In the genomic region with DNA sequence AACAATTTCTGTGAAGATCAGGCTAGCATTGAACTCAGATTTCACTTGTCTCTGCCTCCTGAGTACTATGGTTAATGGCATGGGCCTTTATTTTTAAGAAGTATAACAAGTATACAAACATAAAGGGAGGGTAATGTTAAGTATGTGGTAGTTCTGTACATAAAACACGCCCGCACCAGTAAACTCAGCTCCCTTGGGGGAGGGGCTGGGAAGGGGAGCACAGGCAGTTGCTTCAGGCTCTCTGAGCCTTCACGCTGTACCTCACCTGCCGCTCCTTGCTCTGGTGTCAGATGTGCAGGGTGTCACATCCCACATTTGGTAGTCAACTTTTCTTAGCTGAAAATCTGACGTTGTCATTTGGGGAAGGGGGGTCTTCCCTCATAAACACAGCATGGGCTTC, we compare ENCODE assay signal across 26 mouse cellular contexts. TPM values are rescaled to one million over a fixed set of nuclear protein-coding genes. Genes with fewer than 3 reads are reported as not detected.
DNase-seq lines count a peak whose midpoint lies in the region; ATAC-seq lines count a peak whose summit lies in the region.
"Had no signal": no experiment of that assay in that cellular context is flagged by ENCODE, and none has a peak within 500 bp of the region (broad histone marks: within the 10 kb centered on the region; RNA-seq: fewer than 3 reads in every experiment).

No protein-coding gene starts in this region.

- peaks cover 28% of the 10 kb centered on the region for H3K4me1 ChIP-seq in forebrain, embryonic 15.5 days
- peaks cover 24% of the 10 kb centered on the region for H3K4me1 ChIP-seq in forebrain, embryonic 14.5 days (ENCODE audit: control insufficient read depth, insufficient read depth, low read length)
- H3K4me1 ChIP-seq in limb, embryonic 12.5 days (replicated peaks) = peaks cover 28% of the 10 kb centered on the region
- no peaks in the 10 kb centered on the region; the same call in 1 of the 2 replicates for H3K4me1 ChIP-seq in limb, embryonic 10.5 days
- H3K4me1 ChIP-seq in neural tube, embryonic 13.5 days (replicated peaks) = peaks cover 39% of the 10 kb centered on the region
- peaks cover 37% of the 10 kb centered on the region for H3K4me1 ChIP-seq in neural tube, embryonic 15.5 days

- no peak for ATAC-seq in forebrain, embryonic 15.5 days (replicated peaks)
- no peak for ATAC-seq in forebrain, embryonic 14.5 days
- ATAC-seq in limb, embryonic 12.5 days (ENCODE audit: insufficient number of reproducible peaks, insufficient read depth, low FRiP score, low TSS enrichment, low read depth) = no peak
- ATAC-seq in neural tube, embryonic 13.5 days (ENCODE audit: low read depth) = no peak
- ATAC-seq in neural tube, embryonic 15.5 days (ENCODE audit: low FRiP score) = no peak
- ATAC-seq: intestine, postnatal 0 days had no signal

- no peaks in the 10 kb centered on the region for H3K9me3 ChIP-seq in forebrain, embryonic 15.5 days
- H3K9me3 ChIP-seq in forebrain, embryonic 14.5 days (replicated peaks; ENCODE audit: control insufficient read depth, low read length) = no peaks in the 10 kb centered on the region
- no peaks in the 10 kb centered on the region for H3K9me3 ChIP-seq in limb, embryonic 12.5 days
- no peaks in the 10 kb centered on the region for H3K9me3 ChIP-seq in limb, embryonic 10.5 days (replicated peaks)
- no peaks in the 10 kb centered on the region for H3K9me3 ChIP-seq in neural tube, embryonic 13.5 days
- no peaks in the 10 kb centered on the region for H3K9me3 ChIP-seq in neural tube, embryonic 15.5 days (replicated peaks)
- H3K9me3 ChIP-seq: embryonic facial prominence, embryonic 12.5 days; heart, embryonic 12.5 days; megakaryocyte, embryonic 14.5 days had no signal

- H3K4me2 ChIP-seq in forebrain, embryonic 15.5 days (replicated peaks) = no peak overlapping the region
- H3K4me2 ChIP-seq in forebrain, embryonic 14.5 days (ENCODE audit: low read length) = no peak overlapping the region
- no peak overlapping the region for H3K4me2 ChIP-seq in limb, embryonic 12.5 days
- H3K4me2 ChIP-seq in neural tube, embryonic 13.5 days = no peak overlapping the region
- H3K4me2 ChIP-seq in neural tube, embryonic 15.5 days = no peak overlapping the region
- H3K4me2 ChIP-seq: embryonic facial prominence, embryonic 12.5 days; heart, embryonic 12.5 days had no signal

- WGBS in forebrain, embryonic 15.5 days = 68% methylated on average over 5 of the region's 5 CpGs
- 72% methylated on average over 5 of the region's 5 CpGs for whole genome bisulfite sequencing in forebrain, embryonic 14.5 days
- 64% methylated on average over 5 of the region's 5 CpGs for WGBS in limb, embryonic 12.5 days
- WGBS in limb, embryonic 10.5 days = 89% methylated on average over 5 of the region's 5 CpGs
- 62% methylated on average over 5 of the region's 5 CpGs for WGBS in neural tube, embryonic 13.5 days
- 57% methylated on average over 5 of the region's 5 CpGs for WGBS in neural tube, embryonic 15.5 days

- no peak for DNase-seq in forebrain, embryonic 14.5 days (ENCODE audit: low spot score)
- no peak for DNase-seq in limb, embryonic 10.5 days (ENCODE audit: low spot score)
- DNase-seq in embryo, embryonic 9.5 days (ENCODE audit: extremely low spot score) = no peak
- DNase-seq: adrenal gland, postnatal 14 days; cerebellum, adult 11 months; cerebellum, adult 9-10 months; cerebellum, postnatal 36 days; heart, adult 2 months; heart, postnatal 4 days; kidney, adult 9 months; kidney, postnatal 10 days; layer of hippocampus, postnatal 36 days; left cerebral cortex, postnatal 4 days; liver; lung, adult 2 months; lung, postnatal 14 days; thymus, postnatal 4 days had no signal

- H3K9ac ChIP-seq in forebrain, embryonic 15.5 days (replicated peaks) = no peak overlapping the region
- H3K9ac ChIP-seq in forebrain, embryonic 14.5 days (ENCODE audit: low read length) = no peak overlapping the region
- H3K9ac ChIP-seq in limb, embryonic 12.5 days (replicated peaks) = no peak overlapping the region
- H3K9ac ChIP-seq in neural tube, embryonic 13.5 days = no peak overlapping the region
- H3K9ac ChIP-seq in neural tube, embryonic 15.5 days (replicated peaks) = no peak overlapping the region
- H3K9ac ChIP-seq: embryonic facial prominence, embryonic 12.5 days; heart, embryonic 12.5 days; liver, embryonic 14.5 days had no signal

- no peaks in the 10 kb centered on the region for H3K27me3 ChIP-seq in forebrain, embryonic 15.5 days
- H3K27me3 ChIP-seq in forebrain, embryonic 14.5 days (replicated peaks; ENCODE audit: control insufficient read depth, insufficient read depth, low read length) = no peaks in the 10 kb centered on the region
- H3K27me3 ChIP-seq in limb, embryonic 12.5 days = no peaks in the 10 kb centered on the region
- no peaks in the 10 kb centered on the region for H3K27me3 ChIP-seq in limb, embryonic 10.5 days (ENCODE audit: low read depth, poor library complexity, severe bottlenecking)
- H3K27me3 ChIP-seq in neural tube, embryonic 13.5 days = no peaks in the 10 kb centered on the region
- H3K27me3 ChIP-seq in neural tube, embryonic 15.5 days (replicated peaks) = no peaks in the 10 kb centered on the region
- H3K27me3 ChIP-seq: embryonic facial prominence, embryonic 12.5 days; heart, embryonic 12.5 days; megakaryocyte, embryonic 14.5 days had no signal

- H3K27ac ChIP-seq in forebrain, embryonic 15.5 days (replicated peaks) = peak overlapping the region; percentile 33
- no peak overlapping the region for H3K27ac ChIP-seq in forebrain, embryonic 14.5 days (ENCODE audit: low read depth, low read length)
- H3K27ac ChIP-seq in limb, embryonic 12.5 days = 0 out of 2 replicates have a peak overlapping the region, but pooled peaks have one; percentile 29
- H3K27ac ChIP-seq in limb, embryonic 10.5 days = no peak overlapping the region
- peak overlapping the region; percentile 29; the same call in 1 of the 2 replicates for H3K27ac ChIP-seq in neural tube, embryonic 13.5 days (replicated peaks)
- H3K27ac ChIP-seq in neural tube, embryonic 15.5 days (replicated peaks) = no peak overlapping the region
- H3K27ac ChIP-seq: embryonic facial prominence, embryonic 12.5 days; heart, adult 2 months; liver, embryonic 14.5 days had no signal

- H3K4me3 ChIP-seq in forebrain, embryonic 15.5 days = no peak overlapping the region
- H3K4me3 ChIP-seq in forebrain, embryonic 14.5 days (ENCODE audit: low read depth, low read length) = no peak overlapping the region
- no peak overlapping the region for H3K4me3 ChIP-seq in limb, embryonic 12.5 days (replicated peaks)
- H3K4me3 ChIP-seq in limb, embryonic 10.5 days = no peak overlapping the region
- H3K4me3 ChIP-seq in neural tube, embryonic 13.5 days = no peak overlapping the region
- no peak overlapping the region for H3K4me3 ChIP-seq in neural tube, embryonic 15.5 days (replicated peaks)
- H3K4me3 ChIP-seq: embryonic facial prominence, embryonic 12.5 days; heart, adult 2 months; heart, embryonic 12.5 days; megakaryocyte, embryonic 14.5 days had no signal

- H3K36me3 ChIP-seq in forebrain, embryonic 15.5 days = peaks cover 15% of the 10 kb centered on the region
- H3K36me3 ChIP-seq in forebrain, embryonic 14.5 days (ENCODE audit: control insufficient read depth, insufficient read depth, low read length) = peaks cover 24% of the 10 kb centered on the region
- peaks cover 78% of the 10 kb centered on the region for H3K36me3 ChIP-seq in limb, embryonic 12.5 days
- peaks cover 85% of the 10 kb centered on the region for H3K36me3 ChIP-seq in limb, embryonic 10.5 days
- H3K36me3 ChIP-seq in neural tube, embryonic 13.5 days = peaks cover 28% of the 10 kb centered on the region
- peaks cover 22% of the 10 kb centered on the region for H3K36me3 ChIP-seq in neural tube, embryonic 15.5 days

RNA-seq across cellular contexts. Expression of a gene that starts 35.6 kb away (rescaled TPM):
- 99.5 and 102 TPM in 2 replicates for polyA plus RNA-seq in forebrain, embryonic 15.5 days (2015; fragmentation: Nextera tagmentation; extraction: Ambion mirVana)
- 102 and 105 TPM in 2 replicates for polyA plus RNA-seq in forebrain, embryonic 14.5 days (2014; fragmentation: Nextera tagmentation; extraction: Ambion mirVana)
- polyA plus RNA-seq in limb, embryonic 12.5 days (2016; fragmentation: Nextera tagmentation; extraction: Ambion mirVana) = 111 and 114 TPM in 2 replicates
- polyA plus RNA-seq in limb, embryonic 10.5 days (2016; fragmentation: Nextera tagmentation; extraction: Ambion mirVana) = 136 and 137 TPM in 2 replicates
- 97.0 and 104 TPM in 2 replicates for polyA plus RNA-seq in neural tube, embryonic 13.5 days (2015; fragmentation: Nextera tagmentation; extraction: Ambion mirVana)
- 95.8 and 103 TPM in 2 replicates for polyA plus RNA-seq in neural tube, embryonic 15.5 days (2015; fragmentation: Nextera tagmentation; extraction: Ambion mirVana)

RNA-seq across cellular contexts. Expression of a gene that starts 51.0 kb away (rescaled TPM):
- 102 and 109 TPM in 2 replicates for polyA plus RNA-seq in forebrain, embryonic 15.5 days (2015; fragmentation: Nextera tagmentation; extraction: Ambion mirVana)
- 57.2 and 71.2 TPM in 2 replicates for polyA plus RNA-seq in forebrain, embryonic 14.5 days (2014; fragmentation: Nextera tagmentation; extraction: Ambion mirVana)
- polyA plus RNA-seq in limb, embryonic 12.5 days (2016; fragmentation: Nextera tagmentation; extraction: Ambion mirVana) = 14.9 and 15.0 TPM in 2 replicates
- polyA plus RNA-seq in limb, embryonic 10.5 days (2016; fragmentation: Nextera tagmentation; extraction: Ambion mirVana) = 7.4 and 13.1 TPM in 2 replicates
- polyA plus RNA-seq in neural tube, embryonic 13.5 days (2015; fragmentation: Nextera tagmentation; extraction: Ambion mirVana) = 22.3 and 23.5 TPM in 2 replicates
- polyA plus RNA-seq in neural tube, embryonic 15.5 days (2015; fragmentation: Nextera tagmentation; extraction: Ambion mirVana) = 15.2 and 18.3 TPM in 2 replicates

Comparison
In these comparisons a context has a peak if more than half of its experiments do, and no peak if none do; other contexts are left out.
1. H3K27ac ChIP-seq: peak in forebrain, embryonic 15.5 days (single experiment), limb, embryonic 12.5 days (single experiment) and neural tube, embryonic 13.5 days (single experiment); none in forebrain, embryonic 14.5 days (single experiment), limb, embryonic 10.5 days (single experiment) and neural tube, embryonic 15.5 days (single experiment).